Mouse (Mus musculus) kidney, adult 9 months (tissue): ENCODE measurements around the gene Stpg3.

ENCODE experiments used
- DNase-seq: peaks from one replicate; pipeline ENCODE4 v3.0.0; 2022

Gene Stpg3

DNA sequence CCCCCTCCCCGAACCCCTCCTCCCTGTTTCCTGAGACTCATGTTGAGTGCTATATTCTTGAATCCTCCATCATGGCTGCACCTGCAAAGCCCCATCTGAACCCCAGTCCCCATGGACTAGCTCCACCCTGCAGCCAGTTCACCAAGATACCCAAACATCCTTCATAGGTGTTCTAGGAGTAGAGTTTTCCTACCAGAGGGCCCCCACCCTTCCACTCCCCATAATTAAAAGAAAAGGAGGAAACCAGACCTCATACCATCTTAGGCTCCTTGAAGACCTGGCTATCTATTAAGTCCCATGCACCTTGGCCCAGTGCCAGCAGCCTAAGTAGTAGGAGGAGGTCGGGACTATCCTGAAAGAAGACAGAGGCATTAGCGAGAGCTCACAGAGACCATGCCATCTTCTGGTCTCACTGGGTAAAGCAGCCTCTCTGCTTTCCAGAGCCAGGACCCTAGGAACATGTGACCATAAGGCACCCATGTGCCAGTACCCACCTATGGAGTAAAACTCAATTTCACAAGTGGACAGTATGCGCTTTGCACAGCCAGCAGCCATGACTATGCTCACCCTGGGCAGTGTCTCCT is 10.7 kb downstream of the Stpg3 start:
- no peak for DNase-seq

DNA sequence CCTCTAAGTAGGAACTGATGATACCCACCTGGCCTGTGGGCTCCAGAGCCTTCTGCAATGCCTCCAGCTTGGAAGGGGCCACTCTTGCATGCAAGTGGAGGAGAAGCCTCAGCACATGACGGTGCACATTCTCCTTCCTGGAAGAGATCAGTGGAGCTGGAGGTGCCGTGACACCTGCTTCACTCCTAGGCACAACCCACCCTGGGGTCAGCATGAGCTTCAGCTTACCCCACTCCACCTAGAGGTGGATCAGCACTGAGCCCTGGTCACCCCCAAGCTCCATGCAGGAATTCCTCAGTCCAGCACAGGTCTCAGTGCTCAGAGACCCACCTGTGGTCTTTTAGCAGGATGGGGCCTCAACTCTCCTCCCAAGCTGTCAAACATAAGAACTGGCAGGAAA is 13.8 kb downstream of the Stpg3 start:
- DNase-seq, result no peak

DNA sequence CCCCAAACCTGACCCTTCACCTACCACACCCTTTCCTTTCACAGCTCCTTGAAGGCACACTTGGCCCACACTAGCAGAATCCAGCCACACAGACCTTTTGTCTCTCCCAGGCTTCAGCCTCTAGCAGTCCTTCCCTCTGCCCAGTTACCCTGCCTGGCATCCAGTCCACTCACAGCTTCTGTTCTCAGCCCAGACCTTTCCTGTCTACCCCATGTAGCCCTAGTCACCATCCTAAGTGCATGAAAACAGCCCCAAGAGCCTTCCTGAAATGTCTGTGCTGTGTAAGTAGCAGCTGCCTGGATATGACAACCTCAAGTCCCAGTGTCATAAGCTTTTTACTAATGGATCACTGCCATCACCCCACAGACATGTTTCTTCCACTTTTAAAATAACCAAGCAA is 16.5 kb downstream of the Stpg3 start:
- DNase-seq, result no peak

DNA sequence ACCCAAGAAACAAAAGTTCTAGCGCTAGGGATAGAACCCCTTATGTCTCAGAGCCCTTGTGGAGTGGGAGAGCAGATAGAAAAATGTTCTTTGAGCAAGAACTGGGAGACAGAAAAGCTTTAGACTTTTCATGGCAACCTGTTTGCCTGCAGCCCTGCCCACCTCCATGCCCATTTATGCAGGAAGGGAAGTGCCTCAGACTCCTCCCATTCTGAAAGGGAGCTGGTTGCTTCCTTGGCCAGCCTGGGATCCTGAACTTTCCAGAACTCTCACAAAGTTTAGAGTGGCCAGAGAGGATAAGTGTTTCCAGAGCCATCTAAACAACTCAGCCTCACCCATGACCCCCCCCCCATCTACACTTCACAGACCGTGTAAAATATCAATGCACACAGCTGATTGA is 17.2 kb downstream of the Stpg3 start:
- no peak for DNase-seq

DNA sequence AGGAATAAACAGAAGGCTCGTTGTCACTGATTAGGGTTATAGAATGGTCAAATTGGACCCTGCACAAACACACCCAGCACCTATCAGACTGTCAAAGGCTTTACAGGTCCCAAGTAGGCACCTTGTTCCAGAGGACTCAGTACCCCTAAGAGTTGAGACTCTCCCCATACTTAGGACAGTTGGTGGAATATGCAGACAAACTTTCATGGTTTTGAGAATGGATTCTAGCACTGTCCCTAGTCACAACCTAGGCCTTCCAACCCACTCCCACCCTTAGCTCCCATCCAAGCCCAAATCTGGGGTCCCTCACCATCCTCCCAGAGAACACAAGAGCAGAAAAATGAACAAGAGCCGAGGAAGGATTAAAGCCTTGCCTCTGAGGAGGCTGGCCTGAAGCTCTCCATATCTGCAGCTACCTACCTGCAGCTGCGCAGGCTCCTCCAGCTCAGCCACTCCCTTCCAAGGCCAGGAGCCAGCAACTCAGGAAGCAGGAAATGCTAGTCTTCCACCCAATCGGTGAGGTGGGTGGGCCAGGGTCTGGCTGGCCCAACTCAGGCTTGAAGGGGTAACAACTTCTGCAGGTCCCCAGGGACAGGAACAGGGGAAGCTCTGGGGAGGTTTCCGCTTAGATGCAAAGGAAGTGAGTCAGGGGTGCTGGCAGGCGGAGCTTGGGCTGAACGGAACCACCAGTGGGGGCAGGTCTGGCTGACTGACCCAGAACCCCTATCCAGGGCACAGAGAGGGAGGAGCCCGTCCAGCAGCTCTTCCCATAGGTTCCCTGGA is 18.1 kb downstream of the Stpg3 start, which contains the start of gene Tor4a:
Gene Tor4a (minus strand): TSS at position 715 of the 783 bp plus-strand sequence.
- peak; percentile 92 for DNase-seq

DNA sequence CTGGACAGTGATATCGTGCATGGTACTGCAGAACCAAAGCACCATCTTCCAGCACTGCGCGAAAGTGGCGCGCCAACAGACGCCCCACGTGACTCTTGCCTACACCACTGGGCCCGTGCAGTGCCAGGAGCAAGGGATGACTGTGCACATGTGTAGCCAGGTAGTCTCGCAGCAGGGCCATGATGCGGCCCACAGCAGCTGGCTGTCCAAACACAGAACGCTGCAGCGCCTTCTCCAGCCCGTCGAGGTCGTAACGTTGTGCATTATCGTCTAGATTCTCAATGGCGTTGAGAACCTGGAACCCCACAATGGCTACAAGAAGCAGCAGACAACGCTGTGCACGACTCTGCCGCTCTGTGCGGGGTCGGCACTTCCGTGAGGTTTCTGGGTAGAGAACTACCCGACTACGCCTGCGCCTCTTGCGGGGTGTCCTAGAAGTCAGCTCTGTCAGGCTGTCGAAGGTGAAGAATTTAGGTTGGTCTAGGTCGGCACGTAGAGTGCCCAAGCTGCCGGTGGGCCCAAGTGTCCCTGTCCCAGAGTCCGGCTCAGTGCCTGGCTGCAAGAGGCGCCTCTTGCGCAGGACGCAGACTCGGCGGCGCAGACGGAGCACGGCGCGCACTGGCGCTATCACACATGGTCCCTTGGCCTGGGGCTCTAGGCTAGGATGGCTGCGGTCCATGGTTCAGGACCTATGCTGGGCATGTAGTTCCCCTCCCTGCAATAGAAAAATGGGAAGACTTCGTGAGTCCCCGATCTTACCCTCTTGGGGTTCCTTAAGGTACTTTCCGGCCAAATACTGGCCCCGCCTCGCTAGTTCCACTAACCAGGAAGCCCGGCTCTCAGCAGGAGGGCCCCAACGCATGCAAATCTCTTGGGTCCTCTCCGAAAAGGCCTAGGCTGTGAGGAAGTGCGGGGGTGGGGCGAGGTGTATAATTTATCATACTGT is 19.0 kb downstream of the Stpg3 start:
- peak; percentile 86 for DNase-seq

DNA sequence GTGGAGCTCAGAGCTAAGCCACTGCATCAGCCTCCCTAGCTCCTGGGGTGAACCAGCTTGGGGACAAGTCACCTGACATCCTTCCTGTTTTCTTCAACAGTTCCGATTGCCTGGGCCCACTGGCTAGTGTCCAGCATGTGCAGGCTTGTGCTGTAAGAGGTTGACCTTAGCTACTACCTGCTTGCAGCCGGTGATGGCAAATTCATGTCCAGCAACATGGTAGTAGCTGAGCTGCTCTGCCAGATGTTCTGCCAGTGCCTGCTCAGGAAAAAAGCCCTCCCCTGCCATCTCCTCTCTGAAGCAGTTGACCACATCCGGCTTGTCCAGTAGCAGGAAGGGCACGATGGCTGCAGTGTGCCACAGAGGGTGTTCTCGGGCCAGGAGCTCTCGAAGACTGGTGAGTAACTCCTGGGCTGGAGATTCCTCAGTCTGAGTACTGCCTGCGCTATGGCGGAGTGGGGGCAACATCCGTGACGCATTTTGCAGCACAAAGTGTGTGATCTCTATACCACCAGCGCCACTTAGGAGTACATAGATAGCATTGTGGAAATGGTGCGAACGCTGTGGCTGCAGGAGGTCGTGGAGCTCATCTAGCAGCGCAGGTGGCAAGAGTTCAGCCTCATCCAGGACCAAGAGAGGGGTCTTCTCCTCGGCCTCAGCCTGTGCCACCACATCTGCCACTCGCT is 19.8 kb downstream of the Stpg3 start:
- no peak for DNase-seq

DNA sequence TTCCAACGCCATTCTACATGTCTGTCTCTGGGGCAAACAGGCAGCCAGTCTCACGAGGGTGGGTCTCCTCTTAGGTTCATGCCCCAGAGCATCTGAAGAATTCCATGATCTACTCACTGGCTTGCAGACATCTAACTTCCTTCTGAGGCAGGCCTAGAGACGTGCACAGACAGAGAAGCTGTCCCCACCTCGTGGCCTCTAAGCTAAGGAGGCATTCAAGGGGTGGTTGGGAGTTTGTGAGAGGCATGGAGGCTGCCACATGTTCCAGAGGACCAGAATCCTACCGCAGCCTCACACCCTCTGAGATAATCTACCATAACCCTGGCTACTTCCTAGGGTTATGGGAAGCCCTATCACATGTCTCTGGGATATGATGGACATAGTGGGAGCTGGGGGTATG is 20.4 kb downstream of the Stpg3 start:
- no peak for DNase-seq

DNA sequence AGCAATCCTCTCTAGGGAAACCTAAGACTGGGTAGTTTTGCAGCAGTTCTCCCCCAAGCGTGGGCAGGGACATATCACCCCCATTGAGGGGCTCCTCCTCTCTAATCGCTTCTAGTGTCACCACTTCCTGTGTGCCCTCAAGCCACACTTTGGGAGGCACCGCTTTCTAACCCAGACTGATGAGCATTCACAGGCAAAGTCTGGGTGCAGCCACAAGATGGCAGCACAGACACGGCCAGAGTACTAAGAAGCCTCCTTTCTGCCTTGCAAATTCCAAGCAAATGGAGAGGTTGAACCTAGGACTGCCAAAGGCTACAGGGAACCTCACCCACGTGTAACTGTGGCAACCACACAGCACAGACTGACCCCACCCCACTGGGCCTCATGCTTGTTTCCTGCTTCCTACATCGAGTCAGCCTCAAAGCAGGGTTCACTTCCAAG is 21.1 kb downstream of the Stpg3 start:
- DNase-seq, result peak; percentile 93

DNA sequence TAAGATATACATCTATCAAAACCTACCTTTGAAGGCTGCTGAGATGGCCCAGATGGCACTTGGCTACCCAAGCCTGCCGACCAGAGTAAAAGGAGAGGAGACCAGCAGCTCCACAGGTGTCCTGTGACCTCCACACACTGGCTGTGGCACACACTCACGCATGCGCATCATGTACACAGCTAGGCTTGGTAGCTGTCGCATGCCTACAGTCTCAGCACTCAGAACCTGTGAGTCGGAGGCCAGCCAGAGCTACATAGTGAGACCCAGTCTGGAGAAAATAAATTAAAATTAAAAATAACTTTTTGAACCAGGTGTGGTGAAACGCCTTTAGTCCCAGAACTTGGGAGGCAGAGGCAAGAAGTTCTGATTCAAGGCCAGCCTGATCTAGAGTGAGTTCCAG is 26.6 kb downstream of the Stpg3 start:
- DNase-seq, result no peak

DNA sequence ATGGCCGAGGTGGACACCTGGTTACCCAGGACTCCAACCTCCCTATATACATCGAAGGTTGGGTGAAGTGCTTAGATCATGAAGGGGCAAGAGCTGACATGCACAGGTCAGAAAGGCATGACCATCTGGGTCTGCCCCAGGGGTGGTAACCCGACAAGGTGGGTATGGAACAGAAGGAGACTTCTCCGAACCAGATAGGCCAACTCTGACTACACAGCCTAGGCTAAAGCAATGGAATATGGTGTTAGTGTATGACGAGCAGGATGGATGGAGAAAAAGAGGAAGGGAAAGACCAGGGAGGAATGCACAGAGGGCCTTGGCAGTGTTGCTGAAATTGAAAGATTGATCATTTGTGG is 27.9 kb downstream of the Stpg3 start:
- DNase-seq, result no peak

DNA sequence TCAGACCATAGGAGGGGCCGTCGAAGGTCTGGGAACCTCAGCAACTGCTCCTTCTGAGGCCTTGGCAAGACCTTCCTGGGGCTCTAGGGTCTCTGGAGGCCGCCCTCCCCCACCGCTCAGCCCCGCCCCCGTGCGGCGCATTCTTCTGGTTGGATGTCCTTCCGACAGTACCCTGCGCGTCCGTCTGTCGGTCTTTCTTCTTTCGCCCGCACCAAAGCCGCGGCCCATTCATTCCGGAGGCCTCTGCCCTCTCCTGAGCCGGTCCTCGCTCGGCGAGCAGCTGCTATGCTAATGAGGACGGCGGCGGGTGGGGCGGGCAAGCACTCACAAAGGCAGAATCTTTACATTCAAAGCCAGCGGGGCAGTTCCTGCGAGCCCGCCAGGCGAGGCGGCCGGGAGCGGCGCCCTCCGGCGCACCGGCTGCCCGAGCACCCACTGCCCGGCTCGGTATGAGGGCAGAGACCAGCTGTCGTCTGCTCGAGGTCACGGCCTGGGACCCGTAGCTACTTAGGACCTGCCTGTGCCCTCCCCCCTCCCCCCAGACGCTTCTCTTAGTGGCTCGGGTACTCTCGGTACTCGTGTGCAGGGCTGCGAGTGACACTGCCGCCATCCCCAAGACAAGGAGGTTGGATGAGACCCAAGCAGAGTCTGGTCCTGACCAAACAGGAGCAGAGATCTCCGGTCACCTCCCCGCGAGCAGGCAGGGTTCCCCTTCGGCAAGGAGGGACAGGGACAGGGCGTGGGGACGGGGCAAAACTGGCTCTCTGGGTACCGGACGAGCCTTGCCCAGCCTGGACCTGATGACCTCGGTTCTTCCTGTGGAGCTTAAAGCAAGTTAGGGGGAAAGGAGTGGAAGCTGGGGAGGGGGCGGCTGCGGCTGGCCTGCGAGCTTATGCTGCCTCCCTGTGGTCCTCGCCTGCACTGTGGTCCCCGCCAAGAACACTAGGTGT is 28.5 kb downstream of the Stpg3 start:
- DNase-seq, result no peak

DNA sequence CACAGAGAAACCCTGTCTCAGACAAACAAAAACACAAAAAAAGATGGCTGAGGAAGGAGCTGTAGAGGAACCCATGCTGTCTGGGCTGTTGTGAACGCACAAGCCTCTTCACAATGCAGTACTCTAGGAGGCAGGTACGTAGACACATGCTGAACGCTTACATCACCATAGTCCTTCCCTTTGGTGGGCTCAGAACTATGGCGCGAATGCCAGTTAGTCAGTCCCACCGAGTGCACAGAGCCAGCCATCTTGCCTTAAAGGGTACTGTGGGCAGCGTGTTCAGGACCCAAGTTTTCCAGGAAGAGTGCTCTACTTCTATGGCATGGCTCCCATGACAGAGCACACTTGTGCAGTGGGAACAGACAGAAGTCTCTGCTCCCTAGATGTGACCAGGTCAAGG is 29.9 kb downstream of the Stpg3 start:
- DNase-seq, result no peak

DNA sequence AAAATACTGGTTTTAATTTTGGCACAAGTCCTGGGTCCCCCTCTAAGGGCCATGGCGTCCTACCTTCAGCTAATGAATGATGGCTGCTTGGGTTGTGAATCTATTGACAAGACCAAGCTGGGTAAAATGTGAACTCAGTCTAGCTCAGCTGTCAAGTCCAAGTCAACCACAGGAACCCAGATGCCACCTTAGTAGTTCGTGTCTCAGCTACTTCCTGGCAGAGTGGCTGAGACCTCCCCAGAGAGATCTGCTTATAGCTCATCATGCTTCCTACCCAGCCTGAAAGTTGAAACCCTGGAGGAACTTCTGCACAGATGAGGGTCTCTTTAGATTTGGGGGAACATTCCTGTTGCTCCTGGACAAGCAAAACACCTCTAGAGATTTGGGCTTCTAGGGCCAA is 31.1 kb downstream of the Stpg3 start:
- no peak for DNase-seq

DNA sequence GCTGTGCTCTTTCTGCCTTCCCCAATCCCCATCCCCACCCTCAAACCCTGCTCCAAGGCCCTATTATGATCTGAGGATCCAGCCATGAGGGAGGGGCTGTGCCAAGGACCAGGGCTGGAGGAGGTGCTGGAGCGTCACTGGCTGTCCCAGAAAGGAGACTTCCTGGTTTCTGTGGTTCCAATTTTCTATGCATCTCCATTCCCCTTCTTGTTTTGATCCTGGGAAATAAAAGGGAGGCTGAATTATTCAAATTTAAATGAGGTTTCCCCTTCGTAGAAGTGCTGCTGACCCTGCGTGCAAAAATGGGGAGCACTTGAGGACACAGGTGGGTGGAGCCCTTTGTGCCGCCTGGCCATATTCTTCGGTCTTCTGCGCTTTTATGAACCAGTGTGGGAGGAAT is 31.8 kb downstream of the Stpg3 start:
- no peak for DNase-seq

DNA sequence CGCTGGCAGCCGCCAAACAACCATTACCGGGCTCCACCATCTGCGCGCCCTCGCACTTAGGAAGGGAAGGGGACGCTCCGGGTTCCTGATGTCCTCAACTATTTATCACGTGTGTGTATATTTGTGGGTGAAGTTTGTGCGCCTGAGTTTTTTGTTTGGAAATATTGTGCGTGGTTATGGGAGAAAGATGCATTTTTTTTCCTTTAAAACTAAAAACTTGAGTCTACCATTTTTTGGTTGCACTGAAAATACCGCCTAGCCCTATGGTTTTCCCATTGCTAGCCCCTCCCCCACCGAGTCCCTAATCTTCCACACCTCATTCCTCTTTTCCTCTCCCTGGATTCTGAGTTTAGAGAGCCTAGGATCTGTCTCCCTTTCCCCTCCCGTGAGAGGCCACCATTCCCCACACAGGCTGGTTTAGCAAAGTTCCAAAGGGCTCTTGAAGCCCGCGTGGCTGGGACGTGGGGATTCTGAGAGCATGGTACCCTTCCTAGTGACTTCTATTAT is 32.5 kb downstream of the Stpg3 start:
- DNase-seq, result no peak

DNA sequence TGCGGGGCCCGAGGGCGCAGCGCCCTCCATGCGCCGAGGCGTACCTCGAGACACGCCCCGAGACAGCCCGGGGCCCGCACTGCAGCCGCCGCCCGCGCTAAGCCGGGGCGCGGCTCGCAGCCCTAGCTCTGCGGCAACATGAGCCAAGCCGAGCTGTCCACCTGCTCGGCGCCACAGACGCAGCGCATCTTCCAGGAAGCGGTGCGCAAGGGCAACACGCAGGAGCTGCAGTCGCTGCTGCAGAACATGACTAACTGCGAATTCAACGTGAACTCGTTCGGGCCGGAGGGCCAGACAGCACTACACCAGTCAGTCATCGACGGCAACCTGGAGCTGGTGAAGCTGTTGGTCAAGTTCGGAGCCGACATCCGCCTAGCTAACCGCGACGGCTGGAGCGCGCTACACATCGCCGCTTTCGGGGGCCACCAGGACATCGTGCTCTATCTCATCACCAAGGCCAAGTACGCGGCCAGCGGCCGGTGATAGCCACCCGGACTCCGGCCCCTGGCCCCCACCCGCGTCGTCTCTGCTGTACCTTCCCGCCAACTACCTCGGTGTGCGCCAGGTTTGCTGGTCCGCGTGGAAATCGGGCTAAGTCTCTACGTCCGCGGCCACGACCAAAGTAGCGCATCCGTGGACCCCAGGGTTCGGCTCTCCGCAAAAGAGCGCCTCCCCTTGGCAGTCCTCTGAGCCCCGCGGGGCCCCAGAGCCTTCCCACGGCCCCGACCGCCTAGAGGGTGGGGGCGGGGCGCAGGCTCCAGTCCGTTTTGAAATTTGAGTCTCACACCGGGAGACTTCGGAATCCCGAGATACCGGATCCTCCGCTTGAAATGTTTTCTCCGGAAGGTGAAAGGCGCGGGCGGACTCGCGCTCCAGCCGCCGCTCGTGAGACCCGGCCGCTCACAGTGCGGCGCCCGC is 33.2 kb downstream of the Stpg3 start:
- no peak for DNase-seq

DNA sequence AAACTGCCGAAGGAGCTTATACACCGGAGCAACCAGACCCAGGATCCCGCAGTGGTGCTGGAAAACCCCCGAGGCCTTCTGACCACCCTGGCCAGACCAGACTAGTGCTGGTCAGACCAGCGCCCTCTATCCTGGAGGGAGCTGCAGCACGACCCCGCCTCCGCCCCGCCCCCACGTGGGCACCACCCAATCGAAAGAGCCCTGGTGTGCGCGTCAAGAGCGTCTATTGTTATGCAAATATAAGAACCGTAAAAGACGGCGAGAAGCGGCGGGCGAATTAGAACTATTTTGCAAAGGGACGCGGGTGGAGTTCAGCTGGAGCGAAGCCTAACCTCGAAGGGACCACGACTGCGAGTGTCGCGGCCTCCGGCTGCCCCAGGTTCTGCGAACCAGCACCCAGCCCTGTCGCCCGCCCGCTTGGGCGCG is 33.9 kb downstream of the Stpg3 start, which contains the start of gene Nrarp:
Gene Nrarp (plus strand): TSS at position 281 of the 426 bp plus-strand sequence.
- DNase-seq, result peak; percentile 93

DNA sequence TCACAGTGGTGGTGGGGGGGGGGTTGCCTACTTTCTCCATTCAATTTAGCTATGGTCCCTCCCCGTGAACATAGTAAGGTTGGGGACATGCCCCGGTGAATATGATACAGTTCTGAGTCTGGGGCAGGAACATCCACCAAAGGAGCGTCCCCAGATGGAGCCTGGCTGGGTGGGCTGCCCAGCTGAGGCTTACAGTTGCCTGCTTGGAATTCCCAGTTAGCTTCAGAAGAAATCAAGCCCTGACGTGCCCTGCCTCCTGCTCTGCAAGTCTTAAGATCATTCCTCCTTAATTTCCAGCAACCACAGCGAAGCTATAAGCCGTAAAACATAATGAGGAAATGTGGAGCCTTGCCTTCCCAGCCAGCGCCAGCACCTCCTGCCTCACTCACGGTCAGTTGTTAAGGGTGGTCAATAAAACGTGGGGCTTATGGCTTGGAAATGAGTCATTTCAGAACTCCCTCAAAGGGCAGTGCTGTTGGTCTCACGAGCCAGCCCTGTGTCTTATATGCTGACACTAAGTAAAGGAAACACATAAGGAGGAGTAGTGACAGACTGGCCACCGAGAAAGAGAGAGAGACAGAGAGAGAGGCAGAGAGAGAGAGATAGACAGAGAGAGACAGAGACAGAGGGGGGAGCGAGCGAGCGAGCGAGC is 34.7 kb downstream of the Stpg3 start:
- DNase-seq, result no peak
